Mouse (Mus musculus) heart, embryonic 16.5 days (tissue): Measurements from ENCODE around the gene Elmsan1. TPM values are rescaled to one million over a fixed set of nuclear protein-coding genes. Genes with fewer than 3 reads are reported as not detected.

Source experiments
- ATAC-seq: fragments of 200-750 bp; cut with Nextera tagmentation; replicated peaks from 2 replicates; pipeline ENCODE4 v1.8.0; 2017; ENCODE audit warnings: moderate number of reproducible peaks; ENCODE audit not compliant: insufficient read depth, low FRiP score; ENCODE audit errors: extremely low read depth
- H3K27ac ChIP-seq: fragments of 300-500 bp; sonication (generic); 2 replicates; pipeline ENCODE4 v1.5.1; 2014; ENCODE audit warnings: mild to moderate bottlenecking, low read length, control low read depth, moderate library complexity
- H3K27me3 ChIP-seq: fragments of 300-500 bp; sonication (generic); 2 replicates; pipeline ENCODE4 v1.6.1; 2014; ENCODE audit warnings: low read length, mixed read lengths; ENCODE audit not compliant: control insufficient read depth, insufficient read depth
- H3K36me3 ChIP-seq: fragments of 300-500 bp; sonication (generic); 2 replicates; pipeline ENCODE4 v1.6.1; 2014; ENCODE audit not compliant: control insufficient read depth, insufficient read depth
- H3K4me1 ChIP-seq: fragments of 300-500 bp; sonication (generic); 2 replicates; pipeline ENCODE4 v1.6.1; 2014; ENCODE audit warnings: low read length, mixed read lengths; ENCODE audit not compliant: control insufficient read depth, insufficient read depth
- H3K4me2 ChIP-seq: fragments of 300-500 bp; sonication (generic); 2 replicates; pipeline ENCODE4 v1.6.1; 2014; ENCODE audit warnings: low read depth, mild to moderate bottlenecking, control low read depth, low read length
- H3K4me3 ChIP-seq: fragments of 300-500 bp; sonication (generic); 2 replicates; pipeline ENCODE4 v1.5.1; 2014; ENCODE audit warnings: mild to moderate bottlenecking, control low read depth, low read length
- H3K9ac ChIP-seq: fragments of 300-500 bp; sonication (generic); 2 replicates; pipeline ENCODE4 v1.6.1; 2014; ENCODE audit warnings: low read length, control low read depth
- H3K9me3 ChIP-seq: fragments of 300-500 bp; sonication (generic); replicated peaks from 2 replicates; pipeline ENCODE4 v1.6.1; 2016; ENCODE audit warnings: low read length; ENCODE audit not compliant: control insufficient read depth
- WGBS: fragments of 180-500 bp; shearing (Covaris S2); extraction: QIAGEN DNeasy Blood & Tissue Kit; methylation state at CpG from one replicate; pipeline ENCODE4 v1.1.7; 2014; 5-methylcytosine and 5-hydroxymethylcytosine counted together
- polyA plus RNA-seq: library from polyadenylated mRNA; unstranded; fragments of >200 nt; fragmentation: Nextera tagmentation; extraction: Ambion mirVana; gene quantifications from 2 replicates; pipeline ENCODE4 v1.2.1, GENCODE M21; 2015

Elmsan1 gene
- polyA plus RNA-seq, 1 experiment from 2014 or later, result 7.1 TPM

DNA sequence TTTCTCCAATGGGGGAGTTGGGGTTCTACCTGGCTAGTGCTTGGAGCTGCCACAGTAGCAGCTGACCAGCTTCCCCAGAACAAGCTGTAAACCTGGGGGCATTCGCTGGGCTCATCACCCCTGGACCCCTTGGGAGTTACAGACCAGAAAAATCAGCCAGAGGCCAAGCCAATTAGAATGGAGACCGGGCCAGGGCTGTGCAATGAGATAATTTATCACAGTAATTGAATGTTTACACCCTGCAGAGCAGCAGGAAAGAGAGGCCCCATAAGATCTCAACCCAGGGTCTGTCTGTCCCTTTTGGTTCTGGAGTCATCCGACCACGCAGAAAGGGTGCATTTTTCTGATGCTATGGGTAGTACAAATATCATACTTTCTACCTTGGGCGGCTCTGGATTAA, 26.9 kb downstream of the Elmsan1 start:
- H3K27ac ChIP-seq, result no peak overlapping the region
- ATAC-seq, result no peak

GRCm38 (mm10) chr12:84191190-84191589, 27.5 kb downstream of the Elmsan1 start:
- WGBS, result 76% methylated on average over 7 of the region's 7 CpGs
- H3K4me3 ChIP-seq, result no peak overlapping the region
- peaks cover 72% of the 10 kb centered on the region for H3K4me1 ChIP-seq
- no peaks in the 10 kb centered on the region for H3K27me3 ChIP-seq
- H3K9ac ChIP-seq, result no peak overlapping the region
- H3K27ac ChIP-seq, result no peak overlapping the region
- H3K36me3 ChIP-seq, result no peaks in the 10 kb centered on the region
- no peak for ATAC-seq
- peak overlapping the region; percentile 90 for H3K4me2 ChIP-seq
- H3K9me3 ChIP-seq, result no peaks in the 10 kb centered on the region

More for the DNA sequence above, 26.9 kb downstream of the Elmsan1 start:
- peak overlapping the region; percentile 80 for H3K4me3 ChIP-seq
- peak overlapping the region; percentile 90 for H3K4me2 ChIP-seq
- H3K36me3 ChIP-seq, result no peaks in the 10 kb centered on the region
- H3K27me3 ChIP-seq, result no peaks in the 10 kb centered on the region
- peak overlapping the region; percentile 93 for H3K9ac ChIP-seq
- peaks cover 70% of the 10 kb centered on the region for H3K4me1 ChIP-seq
- WGBS, result 38% methylated on average over 5 of the region's 5 CpGs
- no peaks in the 10 kb centered on the region for H3K9me3 ChIP-seq

DNA sequence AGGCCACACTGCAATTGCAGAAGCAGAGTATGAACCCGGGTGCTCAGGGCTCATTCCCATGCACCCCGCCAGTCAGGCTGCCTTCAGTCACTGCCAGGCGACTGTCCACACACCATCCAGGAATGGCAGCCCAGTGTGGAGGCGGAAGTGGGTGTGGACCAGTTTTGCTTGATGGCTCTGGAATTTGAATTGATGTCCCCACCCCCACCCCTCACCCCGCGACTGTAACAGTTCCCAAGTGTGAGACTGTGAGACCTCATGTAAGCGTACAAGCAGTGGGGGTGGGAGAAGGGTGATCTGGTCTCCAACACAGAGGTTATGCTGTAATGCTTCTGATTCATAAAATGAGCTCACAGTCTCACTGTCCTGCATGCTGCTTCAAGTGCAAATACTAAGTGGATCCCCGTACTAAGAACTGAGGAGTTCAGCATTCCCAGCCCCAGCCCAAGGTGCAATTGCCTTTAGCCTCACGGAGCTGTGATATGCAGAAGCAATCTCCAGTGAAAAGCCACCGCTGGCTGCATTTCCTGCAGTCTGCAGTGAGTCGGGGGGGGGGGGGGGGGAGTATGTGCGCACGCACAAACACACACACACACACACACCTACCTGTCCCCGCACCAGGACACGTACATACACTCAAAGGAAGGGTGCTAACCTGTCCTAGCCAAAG, 28.4 kb downstream of the Elmsan1 start:
- Histone ChIP-seq H3K4me2 (peak overlapping the region; percentile 20; the same call in 1 of the 2 replicates), H3K9me3 (no peaks in the 10 kb centered on the region), H3K27me3 (no peaks in the 10 kb centered on the region), H3K9ac (0 out of 2 replicates have a peak overlapping the region, but pooled peaks have one; percentile 42), H3K4me3 (no peak overlapping the region), H3K36me3 (no peaks in the 10 kb centered on the region), H3K4me1 (peaks cover 81% of the 10 kb centered on the region), H3K27ac (no peak overlapping the region)
- WGBS, result 33% methylated on average over 14 of the region's 15 CpGs
- ATAC-seq, result no peak

- Histone ChIP-seq H3K4me3 (no peak overlapping the region), H3K36me3 (no peaks in the 10 kb centered on the region), H3K27me3 (no peaks in the 10 kb centered on the region), H3K9me3 (no peaks in the 10 kb centered on the region), H3K4me1 (peaks cover 79% of the 10 kb centered on the region), H3K9ac (peak overlapping the region; percentile 30; the same call in 1 of the 2 replicates), H3K27ac (peak overlapping the region; percentile 77), H3K4me2 (no peak overlapping the region)
- ATAC-seq, result no peak
- WGBS, result 69% methylated on average over 14 of the region's 14 CpGs
Observed at GRCm38 (mm10) chr12:84188881-84189444, 29.7 kb downstream of the Elmsan1 start.

GRCm38 (mm10) chr12:84187752-84188601, 30.7 kb downstream of the Elmsan1 start:
- Histone ChIP-seq H3K27me3 (no peaks in the 10 kb centered on the region), H3K4me2 (peak overlapping the region; percentile 4; the same call in 1 of the 2 replicates), H3K36me3 (no peaks in the 10 kb centered on the region), H3K4me1 (peaks cover 79% of the 10 kb centered on the region), H3K9ac (peak overlapping the region; percentile 6), H3K27ac (peak overlapping the region; percentile 77), H3K9me3 (no peaks in the 10 kb centered on the region), H3K4me3 (no peak overlapping the region)
- ATAC-seq, result no peak
- 50% methylated on average over 15 of the region's 15 CpGs for WGBS

DNA sequence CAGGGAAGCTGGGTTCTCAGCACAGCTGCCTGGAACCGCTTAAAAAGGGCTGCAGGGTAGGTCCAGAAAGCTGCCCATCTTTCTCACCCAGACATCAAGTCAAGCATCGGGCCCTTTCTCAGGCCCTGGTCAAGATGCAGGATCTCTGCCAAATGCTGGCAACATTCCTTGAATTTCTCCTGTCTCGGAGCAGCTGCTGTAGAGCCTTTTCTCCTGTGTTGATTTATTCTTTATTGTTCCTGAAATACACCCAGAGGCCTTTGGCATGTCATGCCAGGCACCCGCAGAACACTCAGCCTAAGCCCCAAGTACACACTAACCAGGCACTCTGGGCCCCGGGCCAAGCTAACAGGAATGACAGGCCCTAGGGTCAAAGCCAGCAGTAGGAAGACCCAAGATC, 31.7 kb downstream of the Elmsan1 start:
- H3K36me3 ChIP-seq, result no peaks in the 10 kb centered on the region
- no peaks in the 10 kb centered on the region for H3K27me3 ChIP-seq
- no peak overlapping the region for H3K4me3 ChIP-seq
- H3K4me2 ChIP-seq, result peak overlapping the region; percentile 26; the same call in 1 of the 2 replicates
- 31% methylated on average over 5 of the region's 5 CpGs for WGBS
- peaks cover 74% of the 10 kb centered on the region for H3K4me1 ChIP-seq
- 0 out of 2 replicates have a peak overlapping the region, but pooled peaks have one; percentile 28 for H3K9ac ChIP-seq
- ATAC-seq, result no peak
- no peaks in the 10 kb centered on the region for H3K9me3 ChIP-seq
- peak overlapping the region; percentile 77 for H3K27ac ChIP-seq

GRCm38 (mm10) chr12:84186536-84186935, 32.1 kb downstream of the Elmsan1 start:
- WGBS, result 69% methylated on average over 3 of the region's 3 CpGs
- no peaks in the 10 kb centered on the region for H3K36me3 ChIP-seq
- ATAC-seq, result no peak
- H3K27me3 ChIP-seq, result no peaks in the 10 kb centered on the region
- peak overlapping the region; percentile 77 for H3K27ac ChIP-seq
- no peak overlapping the region for H3K4me3 ChIP-seq
- H3K9ac ChIP-seq, result no peak overlapping the region
- H3K4me2 ChIP-seq, result peak overlapping the region; percentile 26; the same call in 1 of the 2 replicates
- H3K4me1 ChIP-seq, result peaks cover 74% of the 10 kb centered on the region
- no peaks in the 10 kb centered on the region for H3K9me3 ChIP-seq

GRCm38 (mm10) chr12:84185547-84185946, 33.1 kb downstream of the Elmsan1 start:
- WGBS, result 58% methylated on average over 6 of the region's 6 CpGs
- Histone ChIP-seq H3K9ac (no peak overlapping the region), H3K9me3 (no peaks in the 10 kb centered on the region), H3K27me3 (no peaks in the 10 kb centered on the region), H3K36me3 (no peaks in the 10 kb centered on the region), H3K4me2 (no peak overlapping the region), H3K27ac (no peak overlapping the region; the same call in 1 of the 2 replicates), H3K4me3 (no peak overlapping the region), H3K4me1 (peaks cover 74% of the 10 kb centered on the region)
- ATAC-seq, result no peak
